Comparison of ENCODE assay signal across 7 mouse cellular contexts in the genomic region with DNA sequence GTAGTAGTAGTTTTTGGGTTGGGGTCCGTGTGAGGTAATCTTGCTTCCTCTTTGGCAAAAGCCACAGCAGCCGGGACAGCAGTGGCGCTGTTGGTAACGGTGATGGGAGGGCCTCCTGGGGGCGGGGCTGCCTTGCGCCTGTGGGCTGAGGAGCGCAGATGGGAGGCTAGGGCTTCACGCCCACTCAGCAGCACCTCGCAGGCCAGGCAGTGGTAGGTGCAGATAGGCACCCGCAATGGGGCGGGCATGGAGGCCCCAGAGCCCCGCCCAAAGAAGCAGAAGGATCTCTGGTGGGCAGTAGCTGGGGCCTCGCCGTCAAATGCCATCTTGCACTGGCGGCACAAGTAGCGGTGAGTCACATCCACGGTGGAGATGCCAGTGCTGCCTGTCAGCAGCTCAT. TPM values are rescaled to one million over a fixed set of nuclear protein-coding genes. Genes with fewer than 3 reads are reported as not detected.
A peak's percentile ranks its signal among the peaks of the same experiment; 100 is the strongest.
DNase-seq lines count a peak whose midpoint lies in the region; ATAC-seq and TF ChIP-seq lines count a peak whose summit lies in the region.

No protein-coding gene starts in this region.

- H3K4me3 ChIP-seq in lung, postnatal 0 days (ENCODE audit: low read depth, low read length), result no peak overlapping the region
- no peak overlapping the region for H3K4me3 ChIP-seq in left cerebral cortex, adult 2 months
- H3K4me3 ChIP-seq in midbrain, embryonic 15.5 days, result no peak overlapping the region

- 0 out of 2 replicates have a peak overlapping the region, but pooled peaks have one; percentile 6 for H3K4me2 ChIP-seq in lung, postnatal 0 days (replicated peaks; ENCODE audit: low read depth, low read length)
- peak overlapping the region; percentile 9; the same call in 1 of the 2 replicates for H3K4me2 ChIP-seq in midbrain, embryonic 15.5 days

- no peak overlapping the region for H3K9ac ChIP-seq in lung, postnatal 0 days (replicated peaks; ENCODE audit: low read depth)
- 0 out of 2 replicates have a peak overlapping the region, but pooled peaks have one; percentile 4 for H3K9ac ChIP-seq in midbrain, embryonic 15.5 days

- H3K9me3 ChIP-seq in lung, postnatal 0 days (ENCODE audit: low read length), result no peaks in the 10 kb centered on the region
- no peaks in the 10 kb centered on the region for H3K9me3 ChIP-seq in midbrain, embryonic 15.5 days

- no peak overlapping the region for H3K27ac ChIP-seq in lung, postnatal 0 days (ENCODE audit: low read length)
- peak overlapping the region; percentile 74 for H3K27ac ChIP-seq in left cerebral cortex, adult 2 months
- 0 out of 2 replicates have a peak overlapping the region, but pooled peaks have one; percentile 15 for H3K27ac ChIP-seq in midbrain, embryonic 15.5 days

- no peak for TF ChIP-seq CTCF in lung, postnatal 0 days (IDR thresholded peaks at IDR 0.05)
- no peak for TF ChIP-seq CTCF in left cerebral cortex, adult 2 months (IDR thresholded peaks at IDR 0.05)

- intact Hi-C loops in left cerebral cortex, adult 2 months (cut with DNase I), result loop anchor here (5.0 kb wide), 1 partner anchor 35 kb away; no protein-coding TSS in a partner anchor

- WGBS in lung, postnatal 0 days, result 17% methylated on average over 17 of the region's 17 CpGs
- WGBS in midbrain, embryonic 15.5 days, result 34% methylated on average over 17 of the region's 17 CpGs

- no peak for DNase-seq in lung, postnatal 0 days (ENCODE audit: low spot score)
- no peak for DNase-seq in lung, postnatal 25 days (ENCODE audit: low spot score)
- peak; percentile 84 for DNase-seq in cerebellum, adult 11-12 months
- DNase-seq in left cerebral cortex, adult 2 months (ENCODE audit: extremely low spot score in 1 of 2, low spot score in 2 of 2), result peak; percentile 70 to 73
- no peak for DNase-seq in gastrocnemius, adult 8-10 months (ENCODE audit: low spot score in 2 of 2)

- no peaks in the 10 kb centered on the region for H3K4me1 ChIP-seq in lung, postnatal 0 days (ENCODE audit: insufficient read depth, low read depth, low read length)
- H3K4me1 ChIP-seq in midbrain, embryonic 15.5 days, result peaks cover 37% of the 10 kb centered on the region

- no peaks in the 10 kb centered on the region for H3K36me3 ChIP-seq in lung, postnatal 0 days (ENCODE audit: insufficient read depth, low read length)
- H3K36me3 ChIP-seq in midbrain, embryonic 15.5 days (replicated peaks), result peaks cover 33% of the 10 kb centered on the region

- TF ChIP-seq EP300 in lung, postnatal 0 days (IDR thresholded peaks at IDR 0.05), result no peak

- H3K27me3 ChIP-seq in lung, postnatal 0 days (replicated peaks; ENCODE audit: insufficient read depth, low read length), result no peaks in the 10 kb centered on the region
- no peaks in the 10 kb centered on the region for H3K27me3 ChIP-seq in midbrain, embryonic 15.5 days (replicated peaks)

- peak; percentile 41 for ATAC-seq in lung, postnatal 0 days
- ATAC-seq in erythroid progenitor cell, adult 5-6 weeks (replicated peaks; ENCODE audit: low FRiP score, poor library complexity, severe bottlenecking), result peak; percentile 69
- peak; percentile 29; the same call in 1 of the 2 replicates for ATAC-seq in midbrain, embryonic 15.5 days (replicated peaks)

RNA-seq across cellular contexts. Expression of a gene that starts 29.5 kb away (rescaled TPM):
- 1.0 and 1.7 TPM in 2 replicates for polyA plus RNA-seq in lung, postnatal 0 days (2015; fragmentation: Nextera tagmentation; extraction: Ambion mirVana)
- total RNA-seq in erythroid progenitor cell, adult 5-6 weeks (2015; ENCODE audit: low replicate concordance), result 1.4 and 3.8 TPM in 2 replicates
- total RNA-seq in erythroid progenitor cell, adult 5-6 weeks (2017; ENCODE audit: low replicate concordance), result 0.64 and 5.4 TPM in 2 replicates
- 10 to 100 TPM; 47.0 to 61.6 TPM for total RNA-seq in left cerebral cortex, adult 2 months (2021)
- 33.7 and 37.5 TPM in 2 replicates for polyA plus RNA-seq in midbrain, embryonic 15.5 days (2015; fragmentation: Nextera tagmentation; extraction: Ambion mirVana)
- 1 to 10 TPM; 4.9 to 6.2 (median 5.6) TPM for total RNA-seq in gastrocnemius, adult 8-10 months (2022)

RNA-seq across cellular contexts. Expression of a gene that starts 32.0 kb away (rescaled TPM):
- polyA plus RNA-seq in lung, postnatal 0 days (2015; fragmentation: Nextera tagmentation; extraction: Ambion mirVana), result 13.6 and 14.1 TPM in 2 replicates
- total RNA-seq in erythroid progenitor cell, adult 5-6 weeks (2015; ENCODE audit: low replicate concordance), result 1.1 TPM in 1 of 2 replicates, not detected in the other
- total RNA-seq in erythroid progenitor cell, adult 5-6 weeks (2017; ENCODE audit: low replicate concordance), result 0.68 TPM in 1 of 2 replicates, not detected in the other
- total RNA-seq in left cerebral cortex, adult 2 months (2021), result 10 to 100 TPM; 18.1 to 22.8 TPM
- polyA plus RNA-seq in midbrain, embryonic 15.5 days (2015; fragmentation: Nextera tagmentation; extraction: Ambion mirVana), result 38.8 and 39.5 TPM in 2 replicates
- 10 to 100 TPM; 13.4 to 15.6 (median 14.9) TPM for total RNA-seq in gastrocnemius, adult 8-10 months (2022)

RNA-seq across cellular contexts. Expression of a gene that starts 43.8 kb away (rescaled TPM):
- 11.5 and 13.3 TPM in 2 replicates for polyA plus RNA-seq in lung, postnatal 0 days (2015; fragmentation: Nextera tagmentation; extraction: Ambion mirVana)
- total RNA-seq in erythroid progenitor cell, adult 5-6 weeks (2015; ENCODE audit: low replicate concordance), result 2.5 and 23.5 TPM in 2 replicates
- total RNA-seq in erythroid progenitor cell, adult 5-6 weeks (2017; ENCODE audit: low replicate concordance), result 0.68 and 1.8 TPM in 2 replicates
- 1 to 10 TPM; 7.7 to 9.5 TPM for total RNA-seq in left cerebral cortex, adult 2 months (2021)
- 7.5 and 9.2 TPM in 2 replicates for polyA plus RNA-seq in midbrain, embryonic 15.5 days (2015; fragmentation: Nextera tagmentation; extraction: Ambion mirVana)
- total RNA-seq in gastrocnemius, adult 8-10 months (2022), result 1 to 10 TPM; 2.2 to 3.9 (median 3.6) TPM

RNA-seq across cellular contexts. Expression of a gene that starts 47.4 kb away (rescaled TPM):
- polyA plus RNA-seq in lung, postnatal 0 days (2015; fragmentation: Nextera tagmentation; extraction: Ambion mirVana), result 59.1 and 62.8 TPM in 2 replicates
- total RNA-seq in erythroid progenitor cell, adult 5-6 weeks (2015; ENCODE audit: low replicate concordance), result 15.1 TPM in 2 replicates
- total RNA-seq in erythroid progenitor cell, adult 5-6 weeks (2017; ENCODE audit: low replicate concordance), result 4.4 and 10.7 TPM in 2 replicates
- total RNA-seq in left cerebral cortex, adult 2 months (2021), result 10 to 100 TPM; 26.7 to 30.7 TPM
- polyA plus RNA-seq in midbrain, embryonic 15.5 days (2015; fragmentation: Nextera tagmentation; extraction: Ambion mirVana), result 47.8 and 50.2 TPM in 2 replicates
- total RNA-seq in gastrocnemius, adult 8-10 months (2022), result 10 to 100 TPM; 18.5 to 19.7 (median 19.1) TPM

RNA-seq across cellular contexts. Expression of a gene that starts 54.1 kb away (rescaled TPM):
- 0.08 and 0.17 TPM in 2 replicates for polyA plus RNA-seq in lung, postnatal 0 days (2015; fragmentation: Nextera tagmentation; extraction: Ambion mirVana)
- total RNA-seq in erythroid progenitor cell, adult 5-6 weeks (2015; ENCODE audit: low replicate concordance), result not detected in 2 replicates
- total RNA-seq in erythroid progenitor cell, adult 5-6 weeks (2017; ENCODE audit: low replicate concordance), result not detected in 2 replicates
- total RNA-seq in left cerebral cortex, adult 2 months (2021), result 100 to 1,000 TPM; 300 to 347 TPM
- 39.7 and 42.5 TPM in 2 replicates for polyA plus RNA-seq in midbrain, embryonic 15.5 days (2015; fragmentation: Nextera tagmentation; extraction: Ambion mirVana)
- under 1 TPM in 2 of 4 experiments, not detected in 2; 0.08 to 0.19 TPM for total RNA-seq in gastrocnemius, adult 8-10 months (2022)

Comparison
In these comparisons a context has a peak if more than half of its experiments do, and no peak if none do; other contexts are left out.
1. DNase-seq: peak in cerebellum, adult 11-12 months (single experiment) and left cerebral cortex, adult 2 months (2 of 2); none in lung, postnatal 0 days (single experiment), lung, postnatal 25 days (single experiment) and gastrocnemius, adult 8-10 months (0 of 2).
2. RNA of a gene that starts 29.5 kb away (total RNA-seq): 47.0 to 61.6 TPM in left cerebral cortex, adult 2 months; 4.9 to 6.2 TPM in gastrocnemius, adult 8-10 months and 0.64 to 5.4 TPM in erythroid progenitor cell, adult 5-6 weeks; every median in the first group is over 4 times any median in the second.
3. RNA of a gene that starts 32.0 kb away (total RNA-seq): 18.1 to 22.8 TPM in left cerebral cortex, adult 2 months and 13.4 to 15.6 TPM in gastrocnemius, adult 8-10 months; 0.68 to 1.1 TPM in erythroid progenitor cell, adult 5-6 weeks; every median in the first group is over 4 times any median in the second.
4. Peak in every context shown above with its lines, with median percentiles within 50 percentile points of each other: ATAC-seq.